ENCODE assay signal across 1 mouse cellular context in the genomic region with DNA sequence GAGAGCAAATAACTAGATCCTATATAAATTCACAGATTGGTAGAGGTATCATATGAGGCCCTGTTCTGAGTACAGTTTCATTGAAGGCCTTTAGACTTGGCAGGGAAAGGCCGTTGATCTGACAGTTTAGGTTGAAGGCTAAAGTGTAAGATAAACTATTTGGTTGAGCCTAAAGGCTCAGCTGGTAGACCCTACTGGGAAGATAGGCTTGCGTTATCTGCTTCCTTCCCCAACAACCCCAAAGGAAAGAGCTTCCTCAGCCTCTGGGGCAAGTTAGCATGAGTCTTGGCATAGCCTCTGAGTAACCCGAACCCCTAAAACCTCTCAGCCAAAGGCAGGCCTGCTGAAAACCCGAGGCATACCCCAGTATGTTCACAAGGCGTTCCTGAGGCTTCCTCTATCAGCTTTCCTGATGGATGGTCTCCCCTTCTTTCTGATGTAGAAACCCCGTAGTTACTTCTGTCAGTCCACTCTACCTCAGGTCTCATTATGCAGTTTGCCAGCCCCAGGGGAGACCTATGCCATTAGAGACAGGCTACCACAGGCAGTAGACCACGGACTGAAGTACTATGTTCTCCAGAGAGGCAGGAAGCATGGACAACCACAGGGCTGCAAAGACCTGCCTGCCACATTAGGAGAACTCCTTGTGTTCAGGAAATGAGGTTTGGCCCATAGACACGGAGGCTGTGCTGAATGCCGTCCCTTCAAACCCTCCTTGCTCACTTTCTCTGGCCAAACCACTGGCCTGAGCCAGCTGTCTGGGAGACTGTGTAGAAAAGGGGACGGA.
TF ChIP-seq lines count a peak whose summit lies in the region.

No protein-coding gene starts in this region.

TF ChIP-seq in CH12.LX, 34 proteins besides CTCF, POLR2A, EP300 and RAD21:
- TF ChIP-seq BHLHE40 (IDR thresholded peaks at IDR 0.05; ENCODE audit: low read depth, low read length) (no peak), UBTF (IDR thresholded peaks at IDR 0.05; ENCODE audit: low read depth, low read length) (no peak), IRF4 (IDR thresholded peaks at IDR 0.05; ENCODE audit: low read depth, low read length) (no peak), MAZ (IDR thresholded peaks at IDR 0.05; ENCODE audit: low read depth, low read length) (no peak), JUN (IDR thresholded peaks at IDR 0.05; ENCODE audit: insufficient read depth, low read depth, low read length) (no peak), RCOR1 (conservative IDR thresholded peaks at IDR 0.05; ENCODE audit: low read depth, low read length) (no peak), SMC3 (IDR thresholded peaks at IDR 0.05; ENCODE audit: low read depth, low read length) (no peak), GABPA (IDR thresholded peaks at IDR 0.05; ENCODE audit: insufficient replicate concordance, low read depth, low read length) (no peak), POLR2AphosphoS2 (IDR thresholded peaks at IDR 0.05; ENCODE audit: low read depth, low read length) (no peak), ZC3H11A (IDR thresholded peaks at IDR 0.05; ENCODE audit: low read depth, low read length) (no peak), PAX5 (IDR thresholded peaks at IDR 0.05; ENCODE audit: low read length) (no peak), E2F4 (IDR thresholded peaks at IDR 0.05; ENCODE audit: insufficient replicate concordance, low read depth, low read length) (no peak), HCFC1 (IDR thresholded peaks at IDR 0.05; ENCODE audit: low read depth, low read length) (no peak), MAX (IDR thresholded peaks at IDR 0.05; ENCODE audit: low read length) (no peak), JUND (conservative IDR thresholded peaks at IDR 0.05; ENCODE audit: low read depth, low read length) (no peak), KAT2A (IDR thresholded peaks at IDR 0.05; ENCODE audit: insufficient replicate concordance, low read length) (no peak), ZKSCAN1 (IDR thresholded peaks at IDR 0.05; ENCODE audit: borderline replicate concordance, low read depth, low read length) (no peak), NRF1 (IDR thresholded peaks at IDR 0.05; ENCODE audit: low read depth, low read length) (no peak), SIN3A (IDR thresholded peaks at IDR 0.05; ENCODE audit: low read length) (no peak), USF2 (conservative IDR thresholded peaks at IDR 0.05; ENCODE audit: low read depth, low read length) (no peak)
